Mouse (Mus musculus) cerebellum, adult 11 months (tissue): ENCODE data around the gene Spon2.

Source experiments
- DNase-seq: peaks from one replicate; pipeline ENCODE4 v3.0.0; 2022

The Spon2 gene

GRCm38 (mm10) chr5:33214723-33215122 is 3.5 kb downstream of the Spon2 start:
- no peak for DNase-seq

GRCm38 (mm10) chr5:33211254-33211653 is 7.0 kb downstream of the Spon2 start:
- DNase-seq = no peak

- DNase-seq = no peak
These were observed 7.7 kb downstream of the Spon2 start for GRCm38 (mm10) chr5:33210515-33210914.

- DNase-seq = no peak
These were observed 9.6 kb downstream of the Spon2 start for GRCm38 (mm10) chr5:33208533-33209245.

- no peak for DNase-seq
These were observed 11.1 kb downstream of the Spon2 start for GRCm38 (mm10) chr5:33207136-33207535.

- DNase-seq = no peak
These were observed 11.9 kb downstream of the Spon2 start for GRCm38 (mm10) chr5:33206328-33206727.

- DNase-seq = no peak
These were observed 14.0 kb downstream of the Spon2 start for GRCm38 (mm10) chr5:33204284-33204683.

GRCm38 (mm10) chr5:33203691-33204242 is 14.5 kb downstream of the Spon2 start:
- peak; percentile 71 for DNase-seq

GRCm38 (mm10) chr5:33203171-33203565 is 15.1 kb downstream of the Spon2 start:
- DNase-seq = no peak

GRCm38 (mm10) chr5:33202516-33203170 is 15.6 kb downstream of the Spon2 start:
- no peak for DNase-seq

GRCm38 (mm10) chr5:33201697-33202096 is 16.6 kb downstream of the Spon2 start:
- DNase-seq = no peak

GRCm38 (mm10) chr5:33200071-33200470 is 18.2 kb downstream of the Spon2 start:
- no peak for DNase-seq

- no peak for DNase-seq
These were observed 22.9 kb downstream of the Spon2 start for GRCm38 (mm10) chr5:33195246-33195852.

- no peak for DNase-seq
These were observed 24.7 kb downstream of the Spon2 start for GRCm38 (mm10) chr5:33193567-33193966.
